Mouse (Mus musculus) neural tube, embryonic 10.5 days (tissue): ENCODE data around the gene Zfp64.

Experiments used
- DNase-seq: peaks from one replicate; pipeline ENCODE4 v3.0.0-alpha.2; 2017; ENCODE audit warnings: low spot score; ENCODE audit errors: extremely low spot score

The Zfp64 gene

DNA sequence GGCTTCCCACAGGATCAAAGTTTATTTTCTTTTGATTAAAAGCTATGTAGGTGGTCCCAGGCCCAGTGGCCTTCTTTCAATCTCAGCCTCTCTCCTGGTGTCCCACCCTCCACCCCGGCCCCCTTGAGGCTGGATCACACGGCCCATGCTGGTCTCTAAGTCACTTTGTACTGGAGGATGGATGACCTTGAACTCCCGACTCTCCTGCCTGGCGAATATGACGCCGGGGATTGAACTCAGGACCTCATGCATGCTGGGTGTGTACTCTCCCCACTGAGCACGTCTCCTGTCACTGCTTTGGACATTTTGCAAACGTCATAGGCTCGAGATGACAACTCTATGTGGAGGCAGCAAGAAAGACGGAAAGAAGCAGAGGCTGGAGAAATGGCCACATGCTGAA lies 103.8 kb downstream of the Zfp64 start:
- no peak for DNase-seq

DNA sequence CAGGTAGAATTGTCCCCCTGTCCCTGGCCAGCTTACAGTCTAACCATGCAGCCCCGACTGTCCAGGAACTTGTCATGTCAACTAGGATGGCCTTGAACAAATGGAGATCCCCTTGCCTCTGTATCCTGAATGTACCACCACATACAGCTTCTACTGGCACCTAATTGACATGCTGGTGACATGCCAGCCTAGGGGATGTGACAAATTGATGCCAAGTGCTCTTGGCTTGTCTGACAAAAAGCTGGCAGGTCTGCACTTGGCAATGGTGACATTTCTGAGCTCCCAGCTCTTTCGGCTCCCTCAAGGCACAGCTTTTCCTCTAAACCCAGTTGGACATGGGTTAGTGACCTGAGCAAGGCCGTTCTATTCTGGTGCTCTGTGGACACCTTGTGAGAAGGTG lies 106.8 kb downstream of the Zfp64 start:
- DNase-seq: no peak

DNA sequence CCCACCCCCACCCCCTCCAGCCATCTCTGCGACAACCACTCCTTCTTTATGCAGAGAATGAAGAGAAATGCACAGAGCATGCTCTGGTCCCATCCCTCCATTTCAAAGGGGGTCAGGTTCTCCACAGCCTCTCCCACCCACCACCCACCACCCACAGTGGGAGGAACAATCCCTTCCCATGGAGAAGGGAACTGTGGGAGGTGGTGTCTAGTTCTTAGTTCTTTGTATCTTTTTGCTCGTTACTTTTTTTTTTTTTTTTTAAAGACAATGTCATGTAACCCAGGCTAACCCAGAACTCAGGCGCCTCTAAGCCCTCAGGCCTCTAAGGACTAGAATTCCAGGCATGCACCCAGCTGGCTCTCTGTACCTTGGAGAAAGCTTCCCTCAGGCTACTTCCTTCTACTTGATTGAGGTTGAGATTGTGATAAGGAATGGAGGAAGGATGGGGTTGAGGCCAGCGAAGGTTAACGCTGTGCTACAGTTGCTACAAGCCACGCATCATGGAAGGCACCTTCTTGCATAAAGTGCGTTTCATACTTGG lies 109.1 kb downstream of the Zfp64 start:
- no peak for DNase-seq
